Mouse (Mus musculus) kidney, embryonic 15.5 days (tissue): ENCODE measurements around the gene Golph3. TPM values are rescaled to one million over a fixed set of nuclear protein-coding genes. Genes with fewer than 3 reads are reported as not detected.

Experiments used
- ATAC-seq: fragments of 200-750 bp; cut with Nextera tagmentation; replicated peaks from 2 replicates; pipeline ENCODE4 v1.8.0; 2017; ENCODE audit warnings: moderate TSS enrichment; ENCODE audit not compliant: low FRiP score
- H3K27ac ChIP-seq: fragments of 300-500 bp; sonication (generic); 2 replicates; pipeline ENCODE4 v1.5.1; 2015; ENCODE audit warnings: mild to moderate bottlenecking, inconsistent platforms
- H3K27me3 ChIP-seq: fragments of 300-500 bp; sonication (generic); 2 replicates; pipeline ENCODE4 v1.6.1; 2015; ENCODE audit warnings: inconsistent platforms
- H3K36me3 ChIP-seq: fragments of 300-500 bp; sonication (generic); 2 replicates; pipeline ENCODE4 v1.6.1; 2015; ENCODE audit warnings: inconsistent platforms
- H3K4me1 ChIP-seq: fragments of 300-500 bp; sonication (generic); 2 replicates; pipeline ENCODE4 v1.6.1; 2015; ENCODE audit warnings: inconsistent platforms
- H3K4me2 ChIP-seq: fragments of 300-500 bp; sonication (generic); 2 replicates; pipeline ENCODE4 v1.6.1; 2015; ENCODE audit warnings: moderate library complexity, mild to moderate bottlenecking, inconsistent platforms
- H3K4me3 ChIP-seq: fragments of 300-500 bp; sonication (generic); replicated peaks from 2 replicates; pipeline ENCODE4 v1.5.1; 2015; ENCODE audit warnings: mild to moderate bottlenecking, inconsistent platforms
- H3K9ac ChIP-seq: fragments of 300-500 bp; sonication (generic); 2 replicates; pipeline ENCODE4 v1.6.1; 2015; ENCODE audit warnings: mild to moderate bottlenecking, inconsistent platforms
- H3K9me3 ChIP-seq: fragments of 300-500 bp; sonication (generic); replicated peaks from 2 replicates; pipeline ENCODE4 v1.6.1; 2016; ENCODE audit warnings: inconsistent platforms
- WGBS: fragments of 180-500 bp; shearing (Covaris S2); methylation state at CpG from one replicate; pipeline ENCODE4 v1.1.7; 2015; ENCODE audit warnings: mixed read lengths; 5-methylcytosine and 5-hydroxymethylcytosine counted together
- polyA plus RNA-seq: library from polyadenylated mRNA; unstranded; fragments of >200 nt; fragmentation: Nextera tagmentation; extraction: Ambion mirVana; gene quantifications from 2 replicates; pipeline ENCODE4 v1.2.1, GENCODE M21; 2015

Gene Golph3
- polyA plus RNA-seq, 1 experiment from 2014 or later = 84.5 TPM

- Histone ChIP-seq H3K36me3 (peaks cover 24% of the 10 kb centered on the region), H3K27ac (peak overlapping the region; percentile 70; the same call in 1 of the 2 replicates), H3K4me3 (peak overlapping the region; percentile 31), H3K9me3 (no peaks in the 10 kb centered on the region), H3K27me3 (no peaks in the 10 kb centered on the region), H3K4me1 (peaks cover 44% of the 10 kb centered on the region), H3K4me2 (peak overlapping the region; percentile 56), H3K9ac (0 out of 2 replicates have a peak overlapping the region, but pooled peaks have one; percentile 7)
- no peak for ATAC-seq
- WGBS = 67% methylated on average over 18 of the region's 18 CpGs
Observed at GRCm38 (mm10) chr15:12374916-12375315, 53.7 kb downstream of the Golph3 start.

DNA sequence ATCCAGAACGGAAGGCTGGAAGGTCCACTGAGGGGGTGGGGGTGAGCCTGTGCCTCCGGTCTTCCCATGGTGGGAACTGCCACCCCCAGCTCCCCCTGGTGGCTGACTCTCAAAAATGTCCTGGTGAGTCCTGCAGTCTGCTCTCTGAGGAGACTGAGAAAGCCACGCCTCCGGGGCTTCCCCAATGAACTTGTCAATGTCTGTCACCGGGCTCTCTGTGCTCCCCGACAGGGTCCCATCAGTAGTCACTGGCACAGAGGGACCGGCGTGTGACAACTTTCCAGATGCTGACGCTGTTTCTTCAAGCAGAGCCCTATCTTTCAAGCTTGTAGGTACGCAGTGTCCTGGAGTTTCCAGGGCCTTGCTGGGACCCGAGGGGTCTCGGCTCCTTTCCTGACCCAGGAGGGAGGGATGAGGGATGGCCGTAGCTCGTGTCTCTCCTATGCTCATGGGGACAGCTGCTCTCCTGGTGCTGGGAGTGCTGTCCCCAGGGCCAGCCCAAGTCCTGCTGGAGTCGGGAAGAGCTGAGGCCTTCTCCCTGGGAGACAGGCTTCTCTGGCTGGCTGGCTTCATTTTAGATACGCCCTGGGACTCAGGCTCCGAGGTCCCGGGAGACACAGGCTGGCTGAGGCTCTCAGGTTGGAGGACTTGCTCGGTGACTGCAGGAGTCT, 54.5 kb downstream of the Golph3 start:
- Histone ChIP-seq H3K4me2 (peak overlapping the region; percentile 56), H3K4me1 (peaks cover 44% of the 10 kb centered on the region), H3K27me3 (no peaks in the 10 kb centered on the region), H3K4me3 (peak overlapping the region; percentile 31), H3K9ac (peak overlapping the region; percentile 15; the same call in 1 of the 2 replicates), H3K9me3 (no peaks in the 10 kb centered on the region), H3K27ac (peak overlapping the region; percentile 20; the same call in 1 of the 2 replicates), H3K36me3 (peaks cover 21% of the 10 kb centered on the region)
- WGBS = 6% methylated on average over 19 of the region's 19 CpGs
- peak; percentile 76 for ATAC-seq

DNA sequence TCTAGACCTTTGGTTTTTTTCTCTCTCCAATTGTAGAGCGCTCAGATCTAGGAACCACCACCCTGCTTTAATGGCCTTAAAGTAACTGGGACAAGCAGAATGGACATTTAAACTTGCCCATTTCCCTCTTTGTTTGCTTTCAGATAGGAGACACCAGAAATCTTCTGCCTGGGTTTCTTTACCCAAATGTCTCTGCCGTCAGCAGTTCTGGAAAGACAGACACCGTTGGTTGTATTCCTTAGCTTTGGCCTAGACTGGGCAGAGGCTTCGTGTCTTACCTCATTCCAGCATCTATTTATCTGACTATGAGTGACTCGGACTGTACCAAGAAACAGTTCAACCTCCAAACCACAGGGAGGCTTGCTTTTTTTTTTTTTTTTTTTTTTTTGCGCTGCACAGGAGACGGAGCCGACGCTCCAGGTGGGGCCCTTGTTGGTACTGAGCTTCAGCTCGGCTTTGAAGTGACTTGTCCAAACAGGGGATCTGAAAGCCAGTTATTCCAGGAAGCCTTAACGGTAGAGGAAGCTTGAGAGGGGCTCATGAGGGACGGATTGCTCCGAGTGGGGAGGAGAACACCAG, 55.3 kb downstream of the Golph3 start:
- Histone ChIP-seq H3K4me1 (peaks cover 40% of the 10 kb centered on the region), H3K4me2 (no peak overlapping the region), H3K9me3 (no peaks in the 10 kb centered on the region), H3K9ac (no peak overlapping the region), H3K4me3 (no peak overlapping the region), H3K27ac (0 out of 2 replicates have a peak overlapping the region, but pooled peaks have one; percentile 20), H3K27me3 (no peaks in the 10 kb centered on the region), H3K36me3 (peaks cover 26% of the 10 kb centered on the region)
- WGBS = 55% methylated on average over 13 of the region's 13 CpGs
- ATAC-seq = no peak

DNA sequence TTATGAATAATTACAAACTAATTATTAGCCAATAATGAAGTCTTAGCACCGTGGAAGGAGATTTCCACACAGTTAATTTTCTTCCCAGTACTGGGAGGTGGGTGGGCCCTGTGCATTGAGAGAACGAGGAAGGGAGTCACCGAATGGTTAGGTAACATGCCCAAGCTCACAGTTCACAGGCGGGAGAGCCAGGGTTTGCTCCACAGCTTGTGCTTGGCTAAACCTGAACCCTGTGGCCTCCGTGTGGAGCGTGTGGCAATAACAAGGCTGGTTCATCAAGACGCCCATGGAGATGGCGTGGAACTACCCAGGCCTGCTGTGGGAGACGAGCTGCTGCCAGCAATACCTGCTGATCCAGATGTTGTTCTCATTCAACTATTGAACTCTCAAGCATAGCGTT, 56.5 kb downstream of the Golph3 start:
- H3K9me3 ChIP-seq = no peaks in the 10 kb centered on the region
- no peak for ATAC-seq

DNA sequence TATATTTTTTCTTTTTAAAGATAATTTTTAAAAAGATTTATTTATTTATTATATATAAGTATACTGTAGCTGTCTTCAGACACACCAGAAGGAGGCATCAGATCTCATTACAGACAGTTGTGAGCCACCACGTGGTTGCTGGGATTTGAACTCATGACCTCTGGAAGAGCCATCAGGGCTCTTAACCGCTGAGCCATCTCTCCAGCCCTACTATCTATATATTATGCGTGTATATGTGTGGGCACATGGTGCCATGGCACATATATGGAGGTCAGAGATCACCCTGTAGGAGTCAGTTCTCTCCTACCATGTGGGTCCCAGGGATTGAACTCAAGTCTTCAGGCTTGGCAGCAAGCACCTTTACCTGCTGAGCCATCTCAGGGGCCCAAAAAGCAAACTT, 58.8 kb downstream of the Golph3 start:
- Histone ChIP-seq H3K4me3 (no peak overlapping the region), H3K36me3 (peaks cover 18% of the 10 kb centered on the region), H3K9me3 (no peaks in the 10 kb centered on the region), H3K27ac (no peak overlapping the region), H3K9ac (no peak overlapping the region), H3K4me2 (no peak overlapping the region), H3K27me3 (no peaks in the 10 kb centered on the region), H3K4me1 (peaks cover 19% of the 10 kb centered on the region)
- ATAC-seq = no peak
- 91% methylated on average over 3 of the region's 3 CpGs for WGBS

More for the DNA sequence above, 56.5 kb downstream of the Golph3 start:
- no peaks in the 10 kb centered on the region for H3K27me3 ChIP-seq
- H3K4me1 ChIP-seq = peaks cover 38% of the 10 kb centered on the region
- H3K9ac ChIP-seq = no peak overlapping the region
- no peak overlapping the region for H3K4me2 ChIP-seq
- peaks cover 18% of the 10 kb centered on the region for H3K36me3 ChIP-seq
- no peak overlapping the region for H3K4me3 ChIP-seq
- 74% methylated on average over 10 of the region's 10 CpGs for WGBS
- no peak overlapping the region for H3K27ac ChIP-seq

DNA sequence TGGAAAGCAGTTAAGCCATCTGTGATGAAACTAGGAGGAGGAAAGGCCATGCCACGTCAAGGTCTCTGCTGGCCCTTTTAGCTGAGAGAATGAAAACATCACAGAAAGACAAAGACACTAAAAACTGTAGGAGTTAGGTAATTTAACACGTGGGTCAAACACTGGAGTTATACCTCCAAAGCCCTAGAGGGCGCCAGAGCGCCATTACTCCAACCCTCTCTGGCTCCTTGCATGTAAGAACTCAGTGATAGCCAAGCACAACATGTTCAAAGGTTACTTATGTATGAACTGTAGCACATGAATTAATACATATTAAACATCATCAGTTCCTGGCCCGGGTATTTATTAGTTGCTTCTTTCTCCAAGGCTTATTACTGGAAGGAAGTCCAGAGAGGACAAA, 59.3 kb downstream of the Golph3 start:
- Histone ChIP-seq H3K4me2 (no peak overlapping the region), H3K27ac (no peak overlapping the region), H3K4me1 (peaks cover 15% of the 10 kb centered on the region), H3K4me3 (no peak overlapping the region), H3K27me3 (no peaks in the 10 kb centered on the region), H3K9me3 (no peaks in the 10 kb centered on the region), H3K36me3 (peaks cover 23% of the 10 kb centered on the region), H3K9ac (no peak overlapping the region)
- ATAC-seq = no peak
- 52% methylated on average over 5 of the region's 5 CpGs for WGBS

DNA sequence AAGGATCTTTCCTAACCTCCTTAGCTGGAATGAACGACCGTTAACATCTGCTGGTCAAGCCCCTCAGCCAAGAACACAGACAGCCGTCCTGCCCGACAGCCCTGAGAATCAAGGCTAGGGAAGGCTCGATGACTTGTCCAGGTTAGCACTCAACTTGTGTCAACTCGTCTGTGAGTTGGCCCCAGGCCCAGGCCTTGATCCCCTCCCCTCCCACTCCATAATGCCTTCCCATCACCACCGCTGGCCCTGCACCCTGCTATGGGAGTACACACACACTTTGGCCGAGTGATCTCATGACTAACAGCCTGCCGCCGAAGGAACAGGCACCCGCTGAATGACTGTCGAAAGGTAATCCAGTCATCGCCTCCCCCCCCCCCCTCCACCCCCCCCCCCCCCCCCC, 63.4 kb downstream of the Golph3 start:
- WGBS = 67% methylated on average over 12 of the region's 13 CpGs
- H3K4me1 ChIP-seq = no peaks in the 10 kb centered on the region
- H3K27ac ChIP-seq = no peak overlapping the region
- no peak overlapping the region for H3K4me2 ChIP-seq
- ATAC-seq = no peak
- no peaks in the 10 kb centered on the region for H3K9me3 ChIP-seq
- no peak overlapping the region for H3K9ac ChIP-seq
- no peaks in the 10 kb centered on the region for H3K27me3 ChIP-seq
- no peak overlapping the region for H3K4me3 ChIP-seq
- H3K36me3 ChIP-seq = peaks cover 28% of the 10 kb centered on the region

DNA sequence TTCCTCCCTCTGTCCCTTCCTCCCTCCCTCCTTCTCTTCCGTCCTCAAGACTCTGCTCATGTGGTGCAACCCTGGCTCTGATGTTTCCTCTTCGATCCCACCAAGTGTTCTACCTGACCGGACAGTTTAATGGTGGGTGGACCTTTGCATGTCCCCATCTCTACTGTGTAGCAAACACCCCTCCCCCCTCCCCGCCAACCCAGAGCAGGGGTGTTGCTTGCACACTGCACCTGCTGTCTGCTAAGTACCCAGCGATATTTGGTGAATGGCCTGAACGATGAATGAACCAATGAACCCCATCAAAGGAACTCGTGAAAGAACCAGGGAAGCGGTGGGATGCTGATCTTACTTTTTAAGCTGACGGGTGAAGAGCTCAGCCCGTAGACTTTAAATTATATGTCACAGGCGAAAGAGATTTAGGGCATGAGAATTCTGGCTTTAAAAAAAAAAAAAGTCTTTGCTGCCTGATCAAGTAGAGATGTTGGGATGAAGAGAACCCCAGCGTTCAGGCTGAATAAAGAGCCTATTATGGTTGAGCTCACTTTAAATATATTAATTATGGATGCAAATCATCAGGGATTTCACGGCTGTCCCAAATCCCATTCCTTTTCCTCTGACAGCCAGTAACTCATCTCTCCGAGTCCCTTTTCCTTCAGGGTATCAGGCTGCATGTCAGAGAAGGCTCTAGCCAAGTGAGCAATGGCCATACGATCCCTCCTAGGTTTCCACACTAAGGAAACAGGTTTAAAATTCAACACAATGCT, 67.7 kb downstream of the Golph3 start:
- H3K27me3 ChIP-seq = no peaks in the 10 kb centered on the region
- H3K27ac ChIP-seq = no peak overlapping the region
- H3K9ac ChIP-seq = no peak overlapping the region
- H3K4me1 ChIP-seq = no peaks in the 10 kb centered on the region
- no peaks in the 10 kb centered on the region for H3K9me3 ChIP-seq
- no peak overlapping the region for H3K4me2 ChIP-seq
- 64% methylated on average over 15 of the region's 15 CpGs for WGBS
- peaks cover 16% of the 10 kb centered on the region; the same call in 1 of the 2 replicates for H3K36me3 ChIP-seq
- H3K4me3 ChIP-seq = no peak overlapping the region
- peak; percentile 49; the same call in 1 of the 2 replicates for ATAC-seq

- Histone ChIP-seq H3K9ac (no peak overlapping the region), H3K4me2 (no peak overlapping the region), H3K4me3 (no peak overlapping the region), H3K27me3 (no peaks in the 10 kb centered on the region), H3K27ac (no peak overlapping the region), H3K36me3 (peaks cover 28% of the 10 kb centered on the region), H3K9me3 (no peaks in the 10 kb centered on the region), H3K4me1 (no peaks in the 10 kb centered on the region; the same call in 1 of the 2 replicates)
- WGBS = 65% methylated on average over 10 of the region's 10 CpGs
- peak; percentile 40; the same call in 1 of the 2 replicates for ATAC-seq
Observed at GRCm38 (mm10) chr15:12394758-12395157, 73.5 kb downstream of the Golph3 start.

- Histone ChIP-seq H3K9me3 (no peaks in the 10 kb centered on the region), H3K27me3 (no peaks in the 10 kb centered on the region), H3K9ac (no peak overlapping the region), H3K4me1 (no peaks in the 10 kb centered on the region; the same call in 1 of the 2 replicates), H3K27ac (no peak overlapping the region), H3K36me3 (peaks cover 40% of the 10 kb centered on the region), H3K4me3 (no peak overlapping the region), H3K4me2 (no peak overlapping the region)
- WGBS = 78% methylated on average over 6 of the region's 6 CpGs
- ATAC-seq = no peak
Observed at GRCm38 (mm10) chr15:12397032-12397431, 75.8 kb downstream of the Golph3 start.
